Mouse (Mus musculus): Measurements from ENCODE around the gene Rbm47. TPM values are rescaled to one million over a fixed set of nuclear protein-coding genes. Genes with fewer than 3 reads are reported as not detected.
"Not testable (repeated sequence)": the region's sequence is repeated elsewhere in the genome, so short reads cannot be mapped to it uniquely, and the experiment has no call there.

Rbm47 gene
- polyA plus RNA-seq, 1 experiment from 2014 or later: 28.5 TPM

GRCm38 (mm10) chr5:66190481-66191184, 17.7 kb upstream of the Rbm47 start:
- Histone ChIP-seq H3K4me1 (no peaks in the 10 kb centered on the region), H3K9ac (no peak overlapping the region), H3K4me3 (no peak overlapping the region), H3K27ac (no peak overlapping the region), H3K4me2 (no peak overlapping the region), H3K9me3 (no peaks in the 10 kb centered on the region), H3K27me3 (no peaks in the 10 kb centered on the region), H3K36me3 (no peaks in the 10 kb centered on the region)
- 71% methylated on average over 16 of the region's 16 CpGs for WGBS
- no peak for ATAC-seq (ENCODE audit: borderline replicate concordance, extremely low read depth, low FRiP score, low TSS enrichment)

- not testable (repeated sequence) for H3K9me3 ChIP-seq; H3K27me3 ChIP-seq; H3K4me2 ChIP-seq; H3K36me3 ChIP-seq; H3K4me3 ChIP-seq; H3K27ac ChIP-seq; ATAC-seq (ENCODE audit: borderline replicate concordance, extremely low read depth, low FRiP score, low TSS enrichment); H3K9ac ChIP-seq; H3K4me1 ChIP-seq
- WGBS: 80% methylated on average over 6 of the region's 7 CpGs
Observed at GRCm38 (mm10) chr5:66188591-66188990, 15.7 kb upstream of the Rbm47 start.

GRCm38 (mm10) chr5:66182156-66182555, 9.2 kb upstream of the Rbm47 start:
- Histone ChIP-seq H3K27me3 (no peaks in the 10 kb centered on the region), H3K27ac (no peak overlapping the region), H3K4me1 (no peaks in the 10 kb centered on the region), H3K36me3 (no peaks in the 10 kb centered on the region), H3K4me3 (no peak overlapping the region), H3K9ac (no peak overlapping the region), H3K9me3 (no peaks in the 10 kb centered on the region), H3K4me2 (no peak overlapping the region)
- no peak for ATAC-seq (ENCODE audit: borderline replicate concordance, extremely low read depth, low FRiP score, low TSS enrichment)
- 78% methylated on average over 3 of the region's 3 CpGs for WGBS

GRCm38 (mm10) chr5:66174160-66174837, 1.4 kb upstream of the Rbm47 start:
- Histone ChIP-seq H3K4me1 (no peaks in the 10 kb centered on the region), H3K9ac (no peak overlapping the region), H3K27me3 (no peaks in the 10 kb centered on the region), H3K27ac (no peak overlapping the region), H3K4me3 (no peak overlapping the region), H3K4me2 (no peak overlapping the region), H3K9me3 (no peaks in the 10 kb centered on the region), H3K36me3 (no peaks in the 10 kb centered on the region)
- 49% methylated on average over 23 of the region's 23 CpGs for WGBS
- no peak for ATAC-seq (ENCODE audit: borderline replicate concordance, extremely low read depth, low FRiP score, low TSS enrichment)

GRCm38 (mm10) chr5:66170591-66170990, 2.3 kb downstream of the Rbm47 start:
- WGBS: 77% methylated on average over 9 of the region's 9 CpGs
- H3K4me1 ChIP-seq: peaks cover 16% of the 10 kb centered on the region
- H3K9me3 ChIP-seq: no peaks in the 10 kb centered on the region
- no peak overlapping the region for H3K27ac ChIP-seq
- no peak overlapping the region for H3K4me2 ChIP-seq
- no peaks in the 10 kb centered on the region for H3K27me3 ChIP-seq
- H3K36me3 ChIP-seq: no peaks in the 10 kb centered on the region
- H3K9ac ChIP-seq: no peak overlapping the region
- no peak overlapping the region for H3K4me3 ChIP-seq
- ATAC-seq (ENCODE audit: borderline replicate concordance, extremely low read depth, low FRiP score, low TSS enrichment): no peak

GRCm38 (mm10) chr5:66169099-66169485, 3.8 kb downstream of the Rbm47 start:
- Histone ChIP-seq H3K4me2 (no peak overlapping the region), H3K4me1 (peaks cover 16% of the 10 kb centered on the region), H3K27ac (no peak overlapping the region), H3K4me3 (no peak overlapping the region), H3K36me3 (no peaks in the 10 kb centered on the region), H3K9ac (no peak overlapping the region), H3K27me3 (no peaks in the 10 kb centered on the region), H3K9me3 (no peaks in the 10 kb centered on the region)
- no peak for ATAC-seq (ENCODE audit: borderline replicate concordance, extremely low read depth, low FRiP score, low TSS enrichment)
- 89% methylated on average over 2 of the region's 2 CpGs for WGBS

GRCm38 (mm10) chr5:66168462-66169098, 4.3 kb downstream of the Rbm47 start:
- no peaks in the 10 kb centered on the region for H3K9me3 ChIP-seq
- H3K4me3 ChIP-seq: no peak overlapping the region
- H3K27me3 ChIP-seq: no peaks in the 10 kb centered on the region
- H3K36me3 ChIP-seq: no peaks in the 10 kb centered on the region
- peaks cover 16% of the 10 kb centered on the region for H3K4me1 ChIP-seq
- H3K4me2 ChIP-seq: no peak overlapping the region
- WGBS: 84% methylated on average over 8 of the region's 8 CpGs
- no peak for ATAC-seq (ENCODE audit: borderline replicate concordance, extremely low read depth, low FRiP score, low TSS enrichment)
- no peak overlapping the region for H3K27ac ChIP-seq
- no peak overlapping the region for H3K9ac ChIP-seq

- Histone ChIP-seq H3K9ac (no peak overlapping the region), H3K27me3 (no peaks in the 10 kb centered on the region), H3K36me3 (no peaks in the 10 kb centered on the region), H3K27ac (peak overlapping the region; percentile 8; the same call in 1 of the 2 replicates), H3K4me2 (no peak overlapping the region), H3K4me1 (peaks cover 16% of the 10 kb centered on the region), H3K9me3 (no peaks in the 10 kb centered on the region), H3K4me3 (no peak overlapping the region)
- WGBS: 75% methylated on average over 5 of the region's 5 CpGs
- ATAC-seq (ENCODE audit: borderline replicate concordance, extremely low read depth, low FRiP score, low TSS enrichment): no peak
Observed at GRCm38 (mm10) chr5:66166931-66167330, 6.0 kb downstream of the Rbm47 start.

GRCm38 (mm10) chr5:66166193-66166629, 6.7 kb downstream of the Rbm47 start:
- H3K4me2 ChIP-seq: no peak overlapping the region
- 21% methylated on average over 4 of the region's 4 CpGs for WGBS
- ATAC-seq (ENCODE audit: borderline replicate concordance, extremely low read depth, low FRiP score, low TSS enrichment): peak; percentile 57
- H3K27ac ChIP-seq: peak overlapping the region; percentile 40
- H3K27me3 ChIP-seq: no peaks in the 10 kb centered on the region
- no peaks in the 10 kb centered on the region for H3K36me3 ChIP-seq
- H3K9me3 ChIP-seq: no peaks in the 10 kb centered on the region
- H3K9ac ChIP-seq: no peak overlapping the region
- peaks cover 16% of the 10 kb centered on the region for H3K4me1 ChIP-seq
- H3K4me3 ChIP-seq: no peak overlapping the region

GRCm38 (mm10) chr5:66165748-66166147, 7.2 kb downstream of the Rbm47 start:
- 58% methylated on average over 8 of the region's 8 CpGs for WGBS
- no peaks in the 10 kb centered on the region for H3K36me3 ChIP-seq
- H3K27ac ChIP-seq: peak overlapping the region; percentile 40; the same call in 1 of the 2 replicates
- ATAC-seq (ENCODE audit: borderline replicate concordance, extremely low read depth, low FRiP score, low TSS enrichment): no peak
- no peak overlapping the region for H3K4me2 ChIP-seq
- no peak overlapping the region for H3K4me3 ChIP-seq
- no peak overlapping the region for H3K9ac ChIP-seq
- H3K27me3 ChIP-seq: no peaks in the 10 kb centered on the region
- peaks cover 16% of the 10 kb centered on the region for H3K4me1 ChIP-seq
- no peaks in the 10 kb centered on the region for H3K9me3 ChIP-seq

- peaks cover 3% of the 10 kb centered on the region for H3K4me1 ChIP-seq
- H3K27me3 ChIP-seq: peaks cover 8% of the 10 kb centered on the region; the same call in 1 of the 2 replicates
- no peak overlapping the region for H3K27ac ChIP-seq
- H3K4me2 ChIP-seq: no peak overlapping the region
- no peak for ATAC-seq (ENCODE audit: borderline replicate concordance, extremely low read depth, low FRiP score, low TSS enrichment)
- H3K36me3 ChIP-seq: no peaks in the 10 kb centered on the region
- no peaks in the 10 kb centered on the region for H3K9me3 ChIP-seq
- no peak overlapping the region for H3K9ac ChIP-seq
- WGBS: 68% methylated on average over 9 of the region's 9 CpGs
- H3K4me3 ChIP-seq: no peak overlapping the region
Observed at GRCm38 (mm10) chr5:66156431-66156962, 16.4 kb downstream of the Rbm47 start.

- no peak overlapping the region for H3K4me3 ChIP-seq
- H3K27ac ChIP-seq: no peak overlapping the region
- peaks cover 10% of the 10 kb centered on the region for H3K4me1 ChIP-seq
- no peaks in the 10 kb centered on the region for H3K36me3 ChIP-seq
- H3K4me2 ChIP-seq: no peak overlapping the region
- H3K27me3 ChIP-seq: peaks cover 18% of the 10 kb centered on the region
- 72% methylated on average over 6 of the region's 6 CpGs for WGBS
- no peak overlapping the region for H3K9ac ChIP-seq
- no peak for ATAC-seq (ENCODE audit: borderline replicate concordance, extremely low read depth, low FRiP score, low TSS enrichment)
- no peaks in the 10 kb centered on the region for H3K9me3 ChIP-seq
Observed at GRCm38 (mm10) chr5:66154616-66155015, 18.3 kb downstream of the Rbm47 start.
